Mouse (Mus musculus) T-cell, adult 66 days (primary cell): ENCODE data around the gene Gm29776. TPM values are rescaled to one million over a fixed set of nuclear protein-coding genes. Genes with fewer than 3 reads are reported as not detected.

Experiments used
- total RNA-seq, 2 experiments: library from RNA; stranded (reverse); gene quantifications; 3 replicates in 1 of 2; 4 replicates in 1 of 2; pipeline ENCODE4 v1.2.4; 2023

The Gm29776 gene
- total RNA-seq, result not detected

GRCm38 (mm10) chr14:54698733-54699132 is at the start of gene Gm29776:
Gene Gm29776, minus strand, starts transcription at chr14:54698833.

GRCm38 (mm10) chr14:54712074-54712473 is 13.4 kb upstream of the Gm29776 start, which contains the start of gene Cebpe:
Gene Cebpe, minus strand, starts transcription at chr14:54712174.

GRCm38 (mm10) chr14:54686522-54687143 is 12.0 kb downstream of the Gm29776 start, which contains the start of gene Acin1:
Gene Acin1, minus strand, starts transcription at chr14:54686931.

GRCm38 (mm10) chr14:54686063-54686521 is 12.5 kb downstream of the Gm29776 start, which contains the start of gene 1700123O20Rik:
Gene 1700123O20Rik, plus strand, starts transcription at chr14:54686216.

Other genes starting within 250 kb of the Gm29776 start
- 100 to 1,000 TPM; 125 to 142 TPM for gene Lrp10, start 234.7 kb downstream of the Gm29776 start, total RNA-seq
- 1 to 10 TPM; 1.5 to 1.7 TPM for gene Rem2, start 222.7 kb downstream of the Gm29776 start, total RNA-seq
- gene Prmt5, start 181.3 kb downstream of the Gm29776 start, total RNA-seq, result 10 to 100 TPM; 39.8 to 40.1 TPM
- gene Haus4, start 144.2 kb downstream of the Gm29776 start, total RNA-seq, result 10 to 100 TPM; 12.0 to 16.5 TPM
- gene Ajuba, start 121.3 kb downstream of the Gm29776 start, total RNA-seq, result under 1 TPM; 0.32 to 0.59 TPM
- gene 4931414P19Rik, start 92.8 kb downstream of the Gm29776 start, total RNA-seq, result 1 to 10 TPM; 4.8 to 6.4 TPM
- gene Psmb5, start 80.8 kb downstream of the Gm29776 start, total RNA-seq, result 10 to 100 TPM; 60.0 to 72.1 TPM
- gene Psmb11, start 77.4 kb downstream of the Gm29776 start, total RNA-seq, result not detected
- not detected for gene Gm17606, start 57.9 kb downstream of the Gm29776 start, total RNA-seq
- gene Cdh24, start 57.5 kb downstream of the Gm29776 start, total RNA-seq, result 1 to 10 TPM; 8.4 to 8.8 TPM
- gene 1700123O20Rik, start 12.6 kb downstream of the Gm29776 start, total RNA-seq, result 10 to 100 TPM; 37.4 to 47.4 TPM
- 100 to 1,000 TPM; 566 to 583 TPM for gene Acin1, start 11.9 kb downstream of the Gm29776 start, total RNA-seq
- not detected for gene Cebpe, start 13.3 kb upstream of the Gm29776 start, total RNA-seq
- gene Slc7a8, start 83.1 kb upstream of the Gm29776 start, total RNA-seq, result under 1 TPM in 1 of 2 experiments, not detected in 1; 0.29 TPM
- gene Rnf212b, start 115.3 kb upstream of the Gm29776 start, total RNA-seq, result not detected
- gene Homez, start 172.1 kb upstream of the Gm29776 start, total RNA-seq, result 10 to 100 TPM; 11.3 to 11.7 TPM
- 10 to 100 TPM; 14.3 to 14.8 TPM for gene Ppp1r3e, start 178.7 kb upstream of the Gm29776 start, total RNA-seq
- 1 to 10 TPM; 1.9 to 2.8 TPM for gene Bcl2l2, start 184.5 kb upstream of the Gm29776 start, total RNA-seq
- 1 to 10 TPM in 1 of 2 experiments, not detected in 1; 1.4 TPM for gene Gm20521, start 184.6 kb upstream of the Gm29776 start, total RNA-seq
- gene Pabpn1, start 193.7 kb upstream of the Gm29776 start, total RNA-seq, result 100 to 1,000 TPM; 291 TPM
- gene Slc22a17, start 214.3 kb upstream of the Gm29776 start, total RNA-seq, result 1 to 10 TPM; 2.7 to 3.8 TPM
- gene Efs, start 227.3 kb upstream of the Gm29776 start, total RNA-seq, result not detected
- not detected for gene Il25, start 233.9 kb upstream of the Gm29776 start, total RNA-seq
- gene Cmtm5, start 237.4 kb upstream of the Gm29776 start, total RNA-seq, result not detected